Mouse (Mus musculus): ENCODE results near the gene Sfrp2. TPM values are rescaled to one million over a fixed set of nuclear protein-coding genes. Genes with fewer than 3 reads are reported as not detected.

Sfrp2 gene
- total RNA-seq (2015) (not detected in 2 replicates), total RNA-seq (2017) (not detected in 2 replicates)

DNA sequence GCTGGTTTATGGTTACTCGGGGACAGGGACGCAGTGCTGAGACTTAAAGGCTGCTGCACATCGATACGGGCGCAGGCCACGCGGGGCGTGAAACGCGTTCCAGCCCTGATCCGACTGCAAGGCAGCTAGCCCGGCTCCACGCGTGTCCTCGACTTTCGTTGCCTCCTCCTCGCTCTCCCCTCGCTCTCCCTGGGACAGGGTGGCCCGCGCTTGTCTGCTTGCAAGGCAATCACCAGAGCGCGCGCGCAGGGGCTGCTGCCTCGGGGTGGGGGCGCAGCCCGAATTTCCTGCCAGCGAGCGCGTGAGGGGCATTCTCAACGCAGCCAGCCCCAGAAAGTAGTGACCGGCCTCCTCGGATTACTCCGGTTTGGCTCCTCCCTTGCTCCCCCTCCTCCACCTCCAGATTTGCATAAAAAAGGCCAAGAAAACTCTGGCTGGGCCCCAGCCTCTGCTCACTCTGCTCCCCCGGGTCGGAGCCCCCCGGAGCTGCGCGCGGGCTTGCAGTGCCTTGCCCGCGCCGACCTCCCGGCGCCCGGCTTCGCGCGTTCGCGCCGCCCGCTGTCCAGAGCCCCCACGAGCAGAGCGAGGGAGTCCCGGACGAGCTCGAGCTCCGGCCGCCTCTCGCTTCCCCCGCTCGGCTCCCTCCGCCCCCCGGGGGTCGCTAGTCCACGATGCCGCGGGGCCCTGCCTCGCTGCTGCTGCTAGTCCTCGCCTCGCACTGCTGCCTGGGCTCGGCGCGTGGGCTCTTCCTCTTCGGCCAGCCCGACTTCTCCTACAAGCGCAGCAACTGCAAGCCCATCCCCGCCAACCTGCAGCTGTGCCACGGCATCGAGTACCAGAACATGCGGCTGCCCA, at the start of gene Sfrp2:
Gene Sfrp2, plus strand, starts transcription at position 451 of the 855 bp plus-strand sequence.
- ATAC-seq (replicated peaks; ENCODE audit: poor library complexity) = no peak

DNA sequence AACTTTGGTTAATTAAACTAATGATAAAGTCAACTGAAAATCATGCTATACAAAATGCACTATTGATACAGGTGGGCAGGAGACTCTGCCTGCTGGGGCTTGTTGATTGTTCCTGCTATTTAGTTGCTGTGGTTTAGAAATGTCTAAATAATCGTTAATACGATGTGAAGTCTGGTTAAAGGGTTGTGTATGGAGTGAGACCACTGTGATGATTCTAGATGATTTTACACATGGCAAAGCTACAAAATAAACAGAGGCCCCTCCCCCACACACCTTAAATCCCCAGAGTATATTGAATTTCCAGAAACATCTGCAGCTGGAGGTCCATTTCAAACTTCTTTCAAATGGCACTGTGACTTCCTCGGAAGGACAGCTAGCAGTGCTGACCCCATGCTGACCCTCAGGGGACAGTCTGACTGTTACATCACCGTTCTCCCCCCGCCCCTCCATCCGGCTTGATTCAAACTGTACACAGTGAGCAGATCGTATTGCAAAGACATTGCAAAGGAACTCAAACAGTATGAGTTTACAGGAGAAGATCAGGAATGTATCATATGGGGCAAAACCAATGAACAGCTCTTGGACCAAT, 48.4 kb upstream of the Sfrp2 start:
- no peak for ATAC-seq (replicated peaks; ENCODE audit: poor library complexity)

DNA sequence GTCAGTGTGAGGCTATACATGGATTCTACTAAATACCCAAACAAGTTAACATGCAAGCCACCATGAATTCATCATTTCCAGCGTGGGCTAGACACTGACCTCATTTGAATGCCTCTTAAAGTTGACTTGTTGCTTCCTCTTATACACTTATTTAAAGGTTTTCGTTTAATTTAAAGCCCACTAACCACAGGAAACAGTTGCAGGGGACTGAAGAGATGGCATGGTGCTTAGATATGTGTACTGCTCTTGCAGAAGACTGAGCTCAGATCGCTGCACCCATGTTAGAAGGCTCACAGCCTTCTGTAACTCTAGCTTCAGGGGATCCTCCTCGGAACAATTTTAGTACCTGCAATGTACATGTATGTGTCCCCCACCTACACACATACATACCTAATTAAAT, 47.5 kb upstream of the Sfrp2 start:
- ATAC-seq (replicated peaks; ENCODE audit: poor library complexity) = peak; percentile 61

DNA sequence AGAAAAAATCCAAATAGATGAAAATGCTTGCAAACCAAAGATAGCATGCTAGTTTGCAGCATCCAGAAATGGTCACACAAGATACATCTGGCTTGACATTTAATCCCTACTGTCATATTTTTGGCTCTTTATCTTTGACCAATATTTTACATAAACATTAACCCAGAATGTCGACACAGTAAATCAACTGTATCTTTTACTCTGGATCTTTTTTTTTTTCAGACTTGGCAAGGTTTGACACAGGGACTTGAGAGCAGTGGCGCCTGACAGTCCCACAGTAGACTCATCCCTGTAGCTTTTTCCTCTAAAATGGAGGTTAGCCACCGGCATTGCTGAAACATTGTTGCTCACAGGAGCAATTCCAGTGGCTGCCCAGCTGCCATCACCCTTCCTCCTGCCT, 37.9 kb upstream of the Sfrp2 start:
- ATAC-seq (replicated peaks; ENCODE audit: poor library complexity) = no peak

DNA sequence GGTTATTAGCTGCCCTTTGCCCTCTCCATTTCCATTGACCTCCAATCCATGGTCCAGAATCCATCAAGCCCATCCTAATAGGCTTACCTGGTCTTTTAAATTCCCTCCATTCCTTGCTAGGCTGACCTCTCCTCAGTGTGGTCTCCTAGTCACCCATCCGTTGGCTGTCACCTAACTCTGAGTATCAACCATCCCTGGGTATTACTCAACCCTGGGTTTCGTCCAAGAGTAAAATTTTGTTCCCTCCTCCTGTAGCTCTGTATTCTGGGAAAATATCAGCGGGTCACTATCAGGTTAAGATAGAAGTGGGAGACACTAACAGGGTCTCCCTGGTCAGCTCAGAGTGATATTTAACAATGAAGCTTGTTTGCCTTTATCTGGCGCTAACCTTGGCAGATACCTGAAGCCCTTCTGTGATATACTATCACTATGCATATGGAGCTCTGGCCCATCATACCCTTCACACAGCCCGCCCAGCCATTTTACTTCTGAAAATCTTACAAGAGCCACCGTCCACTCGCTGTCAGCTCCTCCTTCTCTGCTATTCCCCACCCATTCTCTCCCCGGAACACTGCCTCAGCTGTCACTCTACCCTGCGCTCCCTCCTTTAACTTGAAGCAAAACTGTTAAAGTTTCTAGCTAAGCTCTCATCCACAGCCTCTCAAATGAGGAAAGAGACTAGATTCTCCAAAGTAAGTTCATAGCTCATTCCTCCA, 37.3 kb upstream of the Sfrp2 start:
- ATAC-seq (replicated peaks; ENCODE audit: poor library complexity) = no peak

DNA sequence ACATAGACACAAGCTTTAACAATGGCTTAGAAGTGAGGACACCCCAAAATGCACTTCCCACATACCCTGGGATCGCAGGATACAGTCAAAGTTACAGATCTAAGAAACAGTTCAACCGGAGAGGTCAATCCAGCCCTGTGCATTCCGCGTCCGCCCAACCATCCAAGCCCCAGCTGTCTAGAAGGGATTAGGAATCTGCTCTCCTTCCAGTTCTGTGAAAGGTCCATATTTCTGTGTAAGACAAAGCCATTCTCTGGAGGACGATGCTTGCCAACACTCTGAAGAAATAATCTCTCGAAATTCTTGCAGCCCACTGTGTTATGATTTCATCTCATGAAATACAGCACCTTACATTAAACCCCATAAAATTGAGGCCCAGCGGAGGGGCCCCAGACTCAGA, 32.1 kb upstream of the Sfrp2 start:
- ATAC-seq (replicated peaks; ENCODE audit: poor library complexity) = no peak

DNA sequence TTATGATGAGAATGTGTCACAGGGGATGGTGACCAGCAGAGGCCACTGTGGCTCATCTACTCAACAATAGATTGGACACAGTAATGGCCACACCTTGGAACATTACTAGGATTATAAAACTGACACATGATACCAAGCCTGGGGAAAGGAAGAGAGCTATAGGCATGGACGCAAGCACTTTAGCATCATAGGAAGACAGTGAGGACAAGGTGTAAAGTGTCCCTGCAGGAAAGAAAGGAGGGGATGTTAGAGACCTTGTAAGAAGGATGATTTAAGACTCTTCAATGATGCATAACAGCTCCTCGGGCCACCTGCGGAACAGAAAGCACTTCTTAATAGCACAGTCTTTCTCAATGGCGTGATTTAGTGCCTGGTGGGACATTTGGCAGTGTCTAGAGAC, 29.1 kb upstream of the Sfrp2 start:
- no peak for ATAC-seq (replicated peaks; ENCODE audit: poor library complexity)

DNA sequence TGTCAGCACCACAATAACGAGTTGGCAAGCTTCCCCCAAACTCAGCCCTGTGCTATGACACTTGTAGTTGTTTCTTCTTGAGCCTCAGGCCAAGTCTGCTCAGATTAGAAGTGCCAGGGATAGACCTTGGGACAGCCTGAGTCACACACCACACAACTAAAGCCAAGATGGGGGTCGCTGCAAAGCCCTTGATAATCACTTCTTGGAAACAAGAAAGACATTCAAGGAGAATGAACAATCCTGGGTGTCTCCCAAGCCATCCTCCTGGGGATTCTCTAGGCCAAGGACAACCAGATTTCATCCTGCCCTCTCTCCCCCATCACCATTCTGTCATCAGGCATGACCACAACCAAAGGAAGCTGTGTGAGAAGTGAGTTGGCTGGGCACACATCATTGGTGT, 25.9 kb upstream of the Sfrp2 start:
- ATAC-seq (replicated peaks; ENCODE audit: poor library complexity) = no peak

DNA sequence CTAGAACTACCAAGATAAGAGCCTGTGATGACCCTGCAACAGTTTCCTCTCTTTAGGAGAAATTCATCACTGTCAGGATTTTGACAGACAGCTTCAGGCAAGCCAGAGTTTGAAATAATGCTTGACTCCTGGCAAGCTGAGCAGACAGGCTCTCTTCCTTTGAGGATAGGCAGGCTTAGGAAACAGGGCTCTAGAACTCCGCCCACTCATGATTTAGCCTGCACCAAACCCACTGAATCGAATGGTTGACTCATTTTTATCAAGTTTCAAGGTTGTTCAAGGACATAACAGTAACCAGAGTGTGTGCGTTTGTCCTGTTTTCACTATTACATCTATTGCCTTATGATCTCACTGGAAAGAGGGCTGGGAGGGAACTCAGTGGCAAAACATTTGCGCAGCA, 18.8 kb upstream of the Sfrp2 start:
- no peak for ATAC-seq (replicated peaks; ENCODE audit: poor library complexity)

DNA sequence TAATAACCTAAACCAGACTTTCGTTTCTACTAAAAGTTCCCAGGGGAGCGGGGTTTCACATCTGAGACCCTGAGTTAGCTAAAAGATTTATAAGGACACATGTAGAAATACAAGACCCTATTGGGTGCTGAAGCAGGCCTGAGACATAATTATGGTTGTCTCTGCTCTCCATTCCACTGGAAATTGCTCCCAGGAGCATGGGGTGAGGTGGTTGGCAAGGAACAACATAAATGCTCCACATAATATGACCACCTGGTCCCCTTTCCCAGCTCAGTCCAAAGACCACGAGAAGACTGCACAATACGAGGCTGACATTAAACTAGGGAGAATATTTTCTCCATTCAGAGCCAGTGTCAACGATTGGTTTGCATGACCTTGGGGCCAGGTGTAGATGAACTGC, 18.2 kb upstream of the Sfrp2 start:
- no peak for ATAC-seq (replicated peaks; ENCODE audit: poor library complexity)

DNA sequence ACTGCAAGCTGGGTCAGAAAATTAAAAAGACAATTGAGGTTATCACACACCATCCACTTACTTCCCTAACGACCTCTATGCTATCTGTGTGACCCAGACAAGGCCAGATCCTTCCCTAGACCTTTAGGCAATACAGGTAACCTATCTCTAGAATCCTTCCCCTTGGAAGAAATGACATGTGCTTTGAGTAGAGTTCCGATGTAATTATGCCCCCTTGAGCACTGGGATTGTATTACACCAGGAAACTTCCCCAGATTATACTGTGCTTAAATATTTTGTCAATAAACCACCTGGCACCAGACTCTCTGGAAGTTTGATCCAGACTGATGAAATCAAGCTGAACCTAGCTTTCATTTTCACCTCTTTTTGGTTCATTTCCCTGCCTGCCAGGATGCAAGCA, 14.5 kb upstream of the Sfrp2 start:
- ATAC-seq (replicated peaks; ENCODE audit: poor library complexity) = peak; percentile 42

DNA sequence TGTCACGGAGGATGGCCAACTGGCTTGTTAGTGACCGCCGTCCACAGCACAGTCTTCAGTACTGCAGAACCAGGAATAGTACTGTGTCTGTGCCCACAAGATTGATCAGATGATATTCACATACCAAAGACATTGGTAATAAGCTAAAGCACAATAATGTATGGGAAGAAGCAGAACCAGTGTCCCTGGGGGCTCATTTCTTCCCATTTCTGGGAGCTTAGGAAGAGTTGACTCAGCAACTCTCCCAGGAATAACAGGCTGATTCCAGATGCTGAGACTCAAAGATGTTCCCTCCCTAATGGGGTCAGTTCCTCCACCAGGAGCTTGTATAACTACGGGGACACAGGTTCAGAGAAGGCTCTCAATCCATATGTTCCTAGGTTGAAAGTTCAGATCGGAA, 13.9 kb upstream of the Sfrp2 start:
- no peak for ATAC-seq (replicated peaks; ENCODE audit: poor library complexity)

DNA sequence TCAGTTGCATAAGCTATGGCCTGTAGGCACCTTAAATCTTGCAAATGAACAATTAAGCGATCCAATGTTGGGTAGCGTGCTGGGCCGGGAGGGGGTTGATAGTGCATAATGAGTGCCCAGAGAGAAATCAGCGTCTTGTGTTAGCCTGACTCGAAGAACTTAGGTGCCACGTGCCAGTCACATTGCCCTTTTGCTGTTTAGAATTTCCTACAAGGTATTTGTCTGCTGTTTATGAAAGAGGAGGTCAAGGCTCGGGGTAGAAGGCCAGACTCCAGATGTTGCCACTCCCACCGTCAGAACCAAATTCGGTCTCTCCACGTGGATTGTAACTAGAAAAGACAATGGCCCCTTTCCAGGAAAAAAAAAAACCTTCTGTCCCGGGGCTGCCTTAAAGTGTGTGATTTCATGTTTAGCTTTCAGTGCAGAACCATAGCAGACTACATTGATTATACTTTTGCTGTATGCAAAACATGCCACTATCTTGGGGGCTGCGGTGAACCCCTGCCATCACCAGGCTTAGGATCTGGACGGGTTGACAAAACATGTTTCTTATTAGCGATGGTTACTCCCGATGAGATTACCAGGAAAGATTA, 11.0 kb upstream of the Sfrp2 start:
- no peak for ATAC-seq (replicated peaks; ENCODE audit: poor library complexity)

DNA sequence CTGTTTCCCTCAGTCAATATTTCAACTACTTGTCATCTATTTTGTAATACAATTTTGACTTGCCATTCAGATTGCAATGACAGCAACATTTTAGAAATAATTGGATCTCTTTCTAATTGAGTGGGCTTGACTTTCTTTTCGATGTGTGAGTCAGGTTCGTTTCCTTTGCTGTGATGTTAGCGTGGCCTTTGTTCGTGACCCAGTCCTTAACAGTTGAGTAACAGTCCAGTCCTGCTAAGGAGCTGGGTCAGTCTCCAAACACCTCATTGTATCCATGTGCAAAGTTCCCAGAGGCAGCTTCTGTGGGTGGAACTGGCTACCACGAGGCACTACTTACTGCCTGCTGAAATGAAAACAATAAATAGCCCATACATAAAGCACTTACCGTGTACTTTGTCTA, 10.5 kb upstream of the Sfrp2 start:
- ATAC-seq (replicated peaks; ENCODE audit: poor library complexity) = no peak

DNA sequence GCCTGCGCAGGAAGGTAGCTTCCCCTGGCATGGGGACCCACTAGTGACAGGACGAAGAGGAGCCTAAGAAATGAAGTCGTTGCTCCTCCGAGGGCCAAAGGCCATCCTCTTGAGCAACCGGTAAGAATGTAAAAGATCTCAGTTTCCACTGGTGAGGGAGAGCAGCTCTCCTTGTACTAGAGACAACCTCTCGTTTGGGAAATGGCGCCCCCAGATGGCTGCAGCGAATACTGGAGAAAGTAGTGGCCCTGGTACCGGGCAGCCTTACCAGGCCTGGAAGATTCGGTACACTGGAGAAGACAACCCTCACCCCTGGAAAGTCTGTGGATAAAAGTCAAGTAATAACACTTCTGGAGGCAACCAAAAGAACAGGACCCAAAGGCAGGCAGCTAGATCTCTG, 3.8 kb upstream of the Sfrp2 start:
- no peak for ATAC-seq (replicated peaks; ENCODE audit: poor library complexity)

DNA sequence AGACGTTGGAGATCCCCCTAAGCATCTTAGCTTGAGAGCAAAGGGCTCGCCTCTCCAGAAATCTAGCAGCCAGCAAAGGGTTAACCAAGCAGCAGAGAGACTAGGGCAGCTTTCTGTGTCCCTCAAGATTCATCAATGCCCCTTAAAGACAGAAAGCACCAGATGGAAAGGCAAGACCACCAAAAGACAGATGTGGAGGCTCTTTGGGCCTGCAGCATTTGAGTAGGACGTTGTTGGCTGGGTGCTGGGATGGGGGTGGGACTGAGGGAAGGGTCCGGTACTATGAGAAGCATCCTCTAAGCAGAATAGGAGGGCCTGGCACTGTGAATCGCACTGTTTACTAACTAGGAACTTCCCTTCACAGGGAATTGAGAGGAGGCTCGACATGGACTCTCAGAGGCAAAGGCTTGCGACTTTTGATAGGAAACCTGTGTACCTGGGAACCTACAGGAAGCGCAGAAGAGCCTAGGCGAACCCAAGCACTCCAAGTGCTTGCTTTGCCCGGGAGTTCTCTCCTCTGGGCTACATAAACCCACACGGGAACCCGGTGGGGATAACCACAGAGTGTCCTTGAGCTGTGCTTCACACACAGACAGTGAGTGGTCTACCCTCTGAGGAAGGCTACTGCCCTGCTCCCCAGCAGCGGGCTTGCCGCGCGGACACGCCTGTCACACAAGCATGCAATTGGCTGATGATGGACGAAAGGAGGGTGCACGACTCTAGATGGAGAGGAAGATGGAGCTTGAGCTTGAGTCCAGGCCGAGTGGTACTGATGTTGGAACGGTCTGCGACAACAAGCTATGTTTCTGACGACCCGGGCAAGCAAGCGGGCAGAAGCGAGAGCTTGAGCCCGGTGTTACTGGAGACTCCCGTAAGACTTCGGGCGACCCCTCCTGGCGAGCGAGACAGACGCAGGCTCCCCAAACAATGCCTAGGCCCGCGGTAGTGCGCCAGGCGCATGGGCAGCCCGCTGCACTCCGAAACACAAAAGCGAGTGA, 2.3 kb upstream of the Sfrp2 start:
- peak; percentile 90 for ATAC-seq (replicated peaks; ENCODE audit: poor library complexity)

DNA sequence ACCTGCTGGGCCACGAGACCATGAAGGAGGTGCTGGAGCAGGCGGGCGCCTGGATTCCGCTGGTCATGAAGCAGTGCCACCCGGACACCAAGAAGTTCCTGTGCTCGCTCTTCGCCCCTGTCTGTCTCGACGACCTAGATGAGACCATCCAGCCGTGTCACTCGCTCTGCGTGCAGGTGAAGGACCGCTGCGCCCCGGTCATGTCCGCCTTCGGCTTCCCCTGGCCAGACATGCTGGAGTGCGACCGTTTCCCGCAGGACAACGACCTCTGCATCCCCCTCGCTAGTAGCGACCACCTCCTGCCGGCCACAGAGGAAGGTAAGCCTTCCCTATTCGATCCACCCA, 577 bp downstream of the Sfrp2 start:
- no peak for ATAC-seq (replicated peaks; ENCODE audit: poor library complexity)

DNA sequence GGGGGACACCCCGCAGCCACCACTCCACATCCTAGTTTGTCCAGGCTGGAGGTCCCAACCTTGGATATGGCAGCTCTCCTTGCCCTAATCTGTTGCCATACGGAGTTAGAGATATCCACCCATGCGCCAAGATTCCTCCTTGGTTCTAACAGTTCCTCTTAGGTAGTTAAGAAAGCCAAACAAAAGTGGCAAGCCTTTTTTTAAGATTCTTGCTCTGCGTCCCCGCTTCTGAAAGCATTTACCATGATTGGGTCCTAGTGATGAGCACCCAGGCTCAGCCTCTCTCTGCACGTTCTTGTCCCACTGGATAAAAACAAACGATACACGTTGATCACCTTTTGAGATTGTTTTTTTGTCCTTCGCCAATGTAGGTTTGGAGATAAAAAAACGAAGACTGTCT, 1.0 kb downstream of the Sfrp2 start:
- no peak for ATAC-seq (replicated peaks; ENCODE audit: poor library complexity)

DNA sequence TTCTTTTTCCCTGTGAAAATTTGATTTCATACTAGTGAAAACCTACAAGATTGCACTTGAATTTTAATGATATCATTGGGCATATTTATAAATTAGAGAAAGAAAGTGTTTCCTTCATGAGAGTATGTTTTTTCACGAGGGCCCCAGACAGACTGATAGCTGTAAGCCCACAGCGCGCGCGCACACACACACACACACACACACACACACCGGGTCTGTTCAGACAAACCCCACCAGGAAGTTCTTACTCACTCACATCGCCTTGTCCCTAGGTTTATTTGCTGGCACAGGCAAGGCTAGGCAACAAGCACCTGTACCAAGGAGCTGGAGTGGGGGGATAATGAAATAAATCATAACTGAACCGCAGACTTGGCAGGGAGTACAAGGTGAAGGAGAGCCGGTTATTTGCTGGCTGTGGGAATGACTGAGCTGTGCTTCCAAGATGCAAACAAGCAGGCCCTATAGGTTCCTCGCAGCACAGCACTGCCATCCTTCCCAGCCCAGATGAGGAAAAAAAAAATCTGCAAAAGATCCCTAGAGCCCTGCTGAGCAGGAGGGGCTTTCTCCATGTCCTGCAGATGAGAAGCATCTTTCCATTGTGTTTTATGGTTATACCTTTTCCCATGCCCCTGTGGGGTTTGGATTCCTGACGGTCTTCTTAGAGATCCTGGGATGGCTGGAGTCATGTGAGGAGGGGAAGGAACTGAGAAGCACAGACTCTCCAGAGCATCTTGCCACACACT, 2.3 kb downstream of the Sfrp2 start:
- ATAC-seq (replicated peaks; ENCODE audit: poor library complexity) = no peak

DNA sequence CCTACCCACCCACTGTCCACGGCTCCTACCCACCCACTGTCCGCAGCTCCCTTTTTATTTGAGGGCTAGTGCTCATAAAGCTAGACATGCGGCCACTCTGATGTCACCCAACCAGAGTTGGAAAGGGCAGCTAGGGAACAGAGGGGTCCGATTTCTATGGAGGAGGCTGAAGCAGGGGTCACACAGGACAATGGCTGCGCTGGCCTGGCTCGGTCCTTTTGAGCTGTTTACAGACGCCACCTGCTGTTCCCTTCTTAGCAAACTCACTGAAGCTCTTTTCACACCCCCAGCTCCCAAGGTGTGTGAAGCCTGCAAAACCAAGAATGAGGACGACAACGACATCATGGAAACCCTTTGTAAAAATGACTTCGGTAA, 2.9 kb downstream of the Sfrp2 start:
- no peak for ATAC-seq (replicated peaks; ENCODE audit: poor library complexity)

Data from megakaryocyte progenitor cell, adult 5-6 weeks (primary cell).